Comparison of ENCODE assay signal across 9 mouse cellular contexts in genomic region chr15:95932358-95932757, GRCm38 (mm10).
DNase-seq lines count a peak whose midpoint lies in the region; ATAC-seq and TF ChIP-seq lines count a peak whose summit lies in the region.
"Had no signal": no experiment of that assay in that cellular context is flagged by ENCODE, and none has a peak within 500 bp of the region (broad histone marks: within the 10 kb centered on the region; RNA-seq: fewer than 3 reads in every experiment).

No protein-coding gene starts in this region.

- no peaks in the 10 kb centered on the region for H3K9me3 ChIP-seq in kidney, embryonic 14.5 days (ENCODE audit: control insufficient read depth, low read length)
- no peaks in the 10 kb centered on the region for H3K9me3 ChIP-seq in heart, embryonic 15.5 days (replicated peaks)
- no peaks in the 10 kb centered on the region for H3K9me3 ChIP-seq in limb, embryonic 14.5 days (ENCODE audit: control insufficient read depth, low read length)

- no peak overlapping the region for H3K4me2 ChIP-seq in kidney, embryonic 14.5 days (replicated peaks; ENCODE audit: low read depth, low read length)
- no peak overlapping the region for H3K4me2 ChIP-seq in heart, embryonic 15.5 days
- no peak overlapping the region for H3K4me2 ChIP-seq in limb, embryonic 14.5 days (replicated peaks; ENCODE audit: low read depth, low read length, severe bottlenecking)

- H3K9ac ChIP-seq in kidney, embryonic 14.5 days (ENCODE audit: low read depth, low read length): no peak overlapping the region
- no peak overlapping the region for H3K9ac ChIP-seq in heart, embryonic 15.5 days
- H3K9ac ChIP-seq in limb, embryonic 14.5 days (ENCODE audit: low read depth, low read length, severe bottlenecking): no peak overlapping the region

- no peak for DNase-seq in kidney, postnatal 36 days
- DNase-seq in cerebellum, postnatal 14 days: peak; percentile 54 to 65
- peak; percentile 24 for DNase-seq in limb, embryonic 14.5 days (ENCODE audit: low spot score)
- peak; percentile 85 for DNase-seq in skeletal muscle tissue, adult 2 months (ENCODE audit: low read depth, low spot score)
- no peak for DNase-seq in c-Kit-positive CD71-positive TER-119-positive erythroid progenitor cells, embryonic 14.5 days (ENCODE audit: low spot score)
- no peak for DNase-seq in kidney, postnatal 4 days

- no peaks in the 10 kb centered on the region for H3K27me3 ChIP-seq in kidney, embryonic 14.5 days (ENCODE audit: control insufficient read depth, insufficient read depth, low read length)
- no peaks in the 10 kb centered on the region for H3K27me3 ChIP-seq in heart, embryonic 15.5 days
- H3K27me3 ChIP-seq in limb, embryonic 14.5 days (ENCODE audit: control insufficient read depth, insufficient read depth, low read length): no peaks in the 10 kb centered on the region
- H3K27me3 ChIP-seq: Patski had no signal

- no peak overlapping the region for H3K4me3 ChIP-seq in kidney, embryonic 14.5 days (ENCODE audit: low read length)
- no peak overlapping the region for H3K4me3 ChIP-seq in heart, embryonic 15.5 days
- no peak overlapping the region for H3K4me3 ChIP-seq in limb, embryonic 14.5 days (replicated peaks; ENCODE audit: low read length)

- 86% methylated on average over 5 of the region's 5 CpGs for WGBS in kidney, embryonic 14.5 days
- 57% methylated on average over 5 of the region's 5 CpGs for WGBS in heart, embryonic 15.5 days
- 89% methylated on average over 5 of the region's 5 CpGs for WGBS in limb, embryonic 14.5 days

- H3K36me3 ChIP-seq in kidney, embryonic 14.5 days (ENCODE audit: control insufficient read depth, insufficient read depth, low read length): peaks cover 16% of the 10 kb centered on the region
- H3K36me3 ChIP-seq in heart, embryonic 15.5 days: peaks cover 17% of the 10 kb centered on the region
- H3K36me3 ChIP-seq in limb, embryonic 14.5 days (ENCODE audit: control insufficient read depth, insufficient read depth, low read length): peaks cover 19% of the 10 kb centered on the region

- H3K27ac ChIP-seq in kidney, embryonic 14.5 days (ENCODE audit: low read depth, low read length): 0 out of 2 replicates have a peak overlapping the region, but pooled peaks have one; percentile 63
- H3K27ac ChIP-seq in heart, embryonic 15.5 days: peak overlapping the region; percentile 43
- no peak overlapping the region for H3K27ac ChIP-seq in limb, embryonic 14.5 days (replicated peaks; ENCODE audit: low read depth, low read length)

- no peaks in the 10 kb centered on the region for H3K4me1 ChIP-seq in kidney, embryonic 14.5 days (ENCODE audit: control insufficient read depth, insufficient read depth, low read length)
- peaks cover 12% of the 10 kb centered on the region for H3K4me1 ChIP-seq in heart, embryonic 15.5 days (replicated peaks)
- peaks cover 8% of the 10 kb centered on the region for H3K4me1 ChIP-seq in limb, embryonic 14.5 days (ENCODE audit: control insufficient read depth, insufficient read depth, low read length)

- no peak for ATAC-seq in kidney, embryonic 14.5 days (ENCODE audit: low FRiP score, low TSS enrichment)
- no peak; the same call in 1 of the 2 replicates for ATAC-seq in heart, embryonic 15.5 days (replicated peaks; ENCODE audit: insufficient number of reproducible peaks, insufficient read depth, low FRiP score, low read depth)
- no peak for ATAC-seq in limb, embryonic 14.5 days (ENCODE audit: low FRiP score, low read depth)
- ATAC-seq: Patski had no signal

- no peak for TF ChIP-seq POLR2A in limb, embryonic 14.5 days (IDR thresholded peaks at IDR 0.05; ENCODE audit: borderline replicate concordance, extremely low read depth, insufficient read depth, insufficient read length)

Comparison
In these comparisons a context has a peak if more than half of its experiments do, and no peak if none do; other contexts are left out.
1. DNase-seq: peak in cerebellum, postnatal 14 days (2 of 2), limb, embryonic 14.5 days (single experiment) and skeletal muscle tissue, adult 2 months (single experiment); none in kidney, postnatal 36 days (0 of 2), c-Kit-positive CD71-positive TER-119-positive erythroid progenitor cells, embryonic 14.5 days (single experiment) and kidney, postnatal 4 days (0 of 2).